26 mouse cellular contexts compared by ENCODE assay signal in the genomic region with DNA sequence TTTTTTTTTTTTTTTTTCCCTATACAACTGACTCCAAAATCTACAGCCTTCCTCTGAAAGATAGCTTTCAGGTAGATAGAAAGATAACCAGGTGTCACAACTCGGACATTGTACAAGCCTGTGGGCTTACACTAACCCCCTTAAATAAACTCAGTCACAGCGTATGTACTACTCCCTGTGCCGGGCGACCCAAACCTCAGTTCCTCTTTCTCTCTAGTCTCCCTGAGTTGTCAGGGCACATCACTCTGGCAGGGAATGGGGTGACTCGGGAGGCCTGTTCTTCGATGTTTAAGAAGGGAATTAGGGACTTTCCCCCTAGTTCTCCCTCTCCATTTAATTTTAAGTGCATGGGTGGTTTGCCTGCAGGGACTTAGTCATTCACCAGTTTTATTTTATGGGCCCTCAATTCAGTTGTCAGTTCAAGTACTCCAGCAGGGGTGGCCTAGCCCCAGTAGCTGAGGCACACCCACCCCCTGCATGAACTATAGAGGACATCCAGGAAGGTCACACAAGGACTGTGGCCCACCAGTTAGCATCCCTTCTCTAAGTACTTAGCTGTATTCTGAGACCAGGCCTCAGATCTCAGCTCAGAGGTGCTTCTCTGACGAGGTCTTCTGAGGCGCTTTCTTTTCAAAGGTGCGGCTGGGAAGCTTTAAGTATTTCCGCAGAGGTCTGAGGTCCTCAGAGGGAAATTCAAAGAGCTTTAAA. TPM values are rescaled to one million over a fixed set of nuclear protein-coding genes. Genes with fewer than 3 reads are reported as not detected.
A peak's percentile ranks its signal among the peaks of the same experiment; 100 is the strongest.
DNase-seq lines count a peak whose midpoint lies in the region; ATAC-seq and TF ChIP-seq lines count a peak whose summit lies in the region.
"Had no signal": no experiment of that assay in that cellular context is flagged by ENCODE, and none has a peak within 500 bp of the region (broad histone marks: within the 10 kb centered on the region; RNA-seq: fewer than 3 reads in every experiment).

No protein-coding gene starts in this region.

- TF ChIP-seq POLR2A in CH12.LX (IDR thresholded peaks at IDR 0.05; ENCODE audit: low read depth, low read length), result no peak

- in situ Hi-C loops in CH12.LX (cut with MboI; ENCODE audit: low pct_ligation_motif_present, low pct_unique_long_range_greater_than_20kb, low sequenced_read_pairs), result no loop called here

- no peak overlapping the region for H3K9ac ChIP-seq in CH12.LX (ENCODE audit: insufficient read depth, low read depth)
- H3K9ac ChIP-seq: hindbrain, embryonic 15.5 days; liver, embryonic 13.5 days; neural tube, embryonic 13.5 days had no signal

- TF ChIP-seq RAD21 in CH12.LX (IDR thresholded peaks at IDR 0.05; ENCODE audit: low read depth, low read length), result no peak

- no peak overlapping the region for H3K27ac ChIP-seq in CH12.LX (ENCODE audit: insufficient read depth, low read depth)
- H3K27ac ChIP-seq in left cerebral cortex, adult 2 months, result no peak overlapping the region
- H3K27ac ChIP-seq: forebrain, embryonic 10.5 days; heart, embryonic 10.5 days; hindbrain, embryonic 15.5 days; kidney, postnatal 0 days; liver, embryonic 13.5 days; neural tube, embryonic 13.5 days; stomach, postnatal 0 days had no signal

- H3K4me2 ChIP-seq in CH12.LX (ENCODE audit: insufficient read depth, low read depth, poor library complexity, severe bottlenecking), result no peak overlapping the region
- H3K4me2 ChIP-seq: hindbrain, embryonic 15.5 days; liver, embryonic 13.5 days; neural tube, embryonic 13.5 days had no signal

- H3K4me1 ChIP-seq in CH12.LX (ENCODE audit: control insufficient read depth in 1 of 2, insufficient read depth in 2 of 2), result peaks cover 2 to 26% of the 10 kb centered on the region in 2 experiments; a peak in 3 of 4 replicates

- no peak for TF ChIP-seq CTCF in CH12.LX (conservative IDR thresholded peaks at IDR 0.05 in 1 of 2, IDR thresholded peaks at IDR 0.05 in 1 of 2; ENCODE audit: low read depth in 2 of 2, low read length in 2 of 2)
- no peak for TF ChIP-seq CTCF in left cerebral cortex, adult 2 months (IDR thresholded peaks at IDR 0.05)

- no peak overlapping the region for H3K4me3 ChIP-seq in CH12.LX (replicated peaks in 1 of 3; ENCODE audit: low read depth in 2 of 3, low read length in 2 of 3, poor library complexity in 1 of 3)
- no peak overlapping the region for H3K4me3 ChIP-seq in left cerebral cortex, adult 2 months
- H3K4me3 ChIP-seq: forebrain, embryonic 10.5 days; heart, embryonic 10.5 days; hindbrain, embryonic 15.5 days; liver, embryonic 13.5 days; myocyte; neural tube, embryonic 13.5 days had no signal

- H3K27me3 ChIP-seq in CH12.LX (replicated peaks), result no peaks in the 10 kb centered on the region
- H3K27me3 ChIP-seq: hindbrain, embryonic 15.5 days; liver, embryonic 13.5 days; neural tube, embryonic 13.5 days had no signal

- ATAC-seq in megakaryocyte progenitor cell, adult 5-6 weeks (replicated peaks; ENCODE audit: poor library complexity), result peak; percentile 59
- ATAC-seq: CD4-positive, CD25-positive, alpha-beta regulatory T cell, adult 4 months; forebrain, embryonic 16.5 days; midbrain, embryonic 16.5 days had no signal

- H3K36me3 ChIP-seq in CH12.LX (replicated peaks in 1 of 2; ENCODE audit: control insufficient read depth in 1 of 2, insufficient read depth in 1 of 2, low read length in 1 of 2), result peaks cover 17 to 59% of the 10 kb centered on the region in 2 experiments
- H3K36me3 ChIP-seq: hindbrain, embryonic 15.5 days had no signal

- H3K9me3 ChIP-seq in CH12.LX (replicated peaks; ENCODE audit: low read length), result no peaks in the 10 kb centered on the region
- H3K9me3 ChIP-seq: forebrain, embryonic 10.5 days; heart, embryonic 10.5 days; hindbrain, embryonic 15.5 days; liver, embryonic 13.5 days; neural tube, embryonic 13.5 days had no signal

- TF ChIP-seq EP300 in CH12.LX (IDR thresholded peaks at IDR 0.05; ENCODE audit: low read length), result no peak

- peaks cover 46% of the 10 kb centered on the region for H3K79me2 ChIP-seq in CH12.LX (replicated peaks; ENCODE audit: control insufficient read depth, extremely low read depth, insufficient read depth, poor library complexity, severe bottlenecking)

- dilution Hi-C loops in CH12.LX (cut with MboI; ENCODE audit: extremely low pct_ligation_motif_present, extremely low pct_unique_long_range_greater_than_20kb, low sequenced_read_pairs), result no loop called here

- intact Hi-C loops in left cerebral cortex, adult 2 months (cut with DNase I), result no loop called here
- intact Hi-C loops in left cerebral cortex, postnatal 10 days (cut with DNase I), result no loop called here

- peak; percentile 3 for DNase-seq in cerebellum, adult 9-10 months
- no peak for DNase-seq in cerebellum, adult 8-10 months
- DNase-seq in CH12.LX (ENCODE audit: extremely low read depth) (peak; percentile 17), ZHBTc4 (ENCODE audit: low read depth, low spot score) (peak; percentile 71)
- DNase-seq in left cerebral cortex, adult 2 months (ENCODE audit: extremely low spot score in 1 of 2, low spot score in 2 of 2), result no peak
- no peak for DNase-seq in gastrocnemius, postnatal 4 days (ENCODE audit: low spot score in 2 of 2)
- DNase-seq in left cerebral cortex, postnatal 10 days (ENCODE audit: extremely low spot score in 1 of 2, low spot score in 2 of 2), result no peak
- DNase-seq: adrenal gland, postnatal 25 days; cerebellum, postnatal 10 days; gastrocnemius, postnatal 25 days; heart, postnatal 4 days; kidney, adult 2 months; liver, embryonic 13.5 days; lung, adult 2 months; lung, postnatal 14 days had no signal

TF ChIP-seq in CH12.LX, 34 proteins besides CTCF, POLR2A, EP300 and RAD21:
- TF ChIP-seq PAX5 (IDR thresholded peaks at IDR 0.05; ENCODE audit: low read length), result no peak
- TF ChIP-seq MAX (IDR thresholded peaks at IDR 0.05; ENCODE audit: low read length), result no peak
- no peak for TF ChIP-seq TCF12 (IDR thresholded peaks at IDR 0.05; ENCODE audit: low read depth, low read length)
- no peak for TF ChIP-seq ZNF384 (IDR thresholded peaks at IDR 0.05; ENCODE audit: low read depth, low read length)
- TF ChIP-seq UBTF (IDR thresholded peaks at IDR 0.05; ENCODE audit: low read depth, low read length), result no peak
- no peak for TF ChIP-seq ELF1 (IDR thresholded peaks at IDR 0.05; ENCODE audit: low read depth, low read length)
- no peak for TF ChIP-seq IRF4 (IDR thresholded peaks at IDR 0.05; ENCODE audit: low read depth, low read length)
- TF ChIP-seq NELFE (IDR thresholded peaks at IDR 0.05; ENCODE audit: low read depth, low read length), result no peak
- no peak for TF ChIP-seq JUND (conservative IDR thresholded peaks at IDR 0.05; ENCODE audit: low read depth, low read length)
- TF ChIP-seq CHD1 (IDR thresholded peaks at IDR 0.05; ENCODE audit: low read depth, low read length), result no peak
- TF ChIP-seq E2F4 (IDR thresholded peaks at IDR 0.05; ENCODE audit: insufficient replicate concordance, low read depth, low read length), result no peak
- no peak for TF ChIP-seq TBP (conservative IDR thresholded peaks at IDR 0.05; ENCODE audit: low read depth, low read length)
- no peak for TF ChIP-seq GABPA (IDR thresholded peaks at IDR 0.05; ENCODE audit: insufficient replicate concordance, low read depth, low read length)
- TF ChIP-seq HCFC1 (IDR thresholded peaks at IDR 0.05; ENCODE audit: low read depth, low read length), result no peak
- no peak for TF ChIP-seq RCOR1 (conservative IDR thresholded peaks at IDR 0.05; ENCODE audit: low read depth, low read length)
- TF ChIP-seq ZKSCAN1 (IDR thresholded peaks at IDR 0.05; ENCODE audit: borderline replicate concordance, low read depth, low read length), result no peak
- TF ChIP-seq NRF1 (IDR thresholded peaks at IDR 0.05; ENCODE audit: low read depth, low read length), result no peak
- no peak for TF ChIP-seq POLR2AphosphoS2 (IDR thresholded peaks at IDR 0.05; ENCODE audit: low read depth, low read length)
- no peak for TF ChIP-seq SIN3A (IDR thresholded peaks at IDR 0.05; ENCODE audit: low read length)
- TF ChIP-seq CHD2 (IDR thresholded peaks at IDR 0.05; ENCODE audit: low read length), result no peak
TF ChIP-seq in CH12.LX: peak in this region for 0.

RNA-seq across cellular contexts. Expression of a gene that starts 5.1 kb away (rescaled TPM):
- total RNA-seq in CH12.LX (2012; rRNA removed) (8.4 and 10.8 TPM in 2 replicates), CH12.LX (2014; rRNA removed) (16.1 and 17.1 TPM in 2 replicates)
- 13.4 and 13.5 TPM in 2 replicates for polyA plus RNA-seq in CH12.LX (2012; ENCODE audit: insufficient read length, low read depth)
- 18.9 and 26.1 TPM in 2 replicates for total RNA-seq in megakaryocyte progenitor cell, adult 5-6 weeks (2015)
- total RNA-seq in megakaryocyte progenitor cell, adult 5-6 weeks (2017), result 26.6 and 36.4 TPM in 2 replicates
- 100 to 1,000 TPM; 116 to 119 TPM for total RNA-seq in left cerebral cortex, adult 2 months (2021)
- 100 to 1,000 TPM; 119 to 128 TPM for total RNA-seq in gastrocnemius, postnatal 4 days (2021)
- total RNA-seq in left cerebral cortex, postnatal 10 days (2021), result 100 to 1,000 TPM; 155 to 162 TPM

Comparison
In these comparisons a context has a peak if more than half of its experiments do, and no peak if none do; other contexts are left out.
1. DNase-seq: peak in cerebellum, adult 9-10 months (single experiment), CH12.LX (single experiment) and ZHBTc4 (single experiment); none in cerebellum, adult 8-10 months (single experiment), left cerebral cortex, adult 2 months (0 of 2), gastrocnemius, postnatal 4 days (0 of 2) and left cerebral cortex, postnatal 10 days (0 of 2).